Mouse (Mus musculus) cerebellum, adult 9-11 months (tissue): ENCODE data around the gene Als2cl.

Experiments
- DNase-seq: peaks from one replicate; pipeline ENCODE4 v3.0.0; 2022

Als2cl gene

DNA sequence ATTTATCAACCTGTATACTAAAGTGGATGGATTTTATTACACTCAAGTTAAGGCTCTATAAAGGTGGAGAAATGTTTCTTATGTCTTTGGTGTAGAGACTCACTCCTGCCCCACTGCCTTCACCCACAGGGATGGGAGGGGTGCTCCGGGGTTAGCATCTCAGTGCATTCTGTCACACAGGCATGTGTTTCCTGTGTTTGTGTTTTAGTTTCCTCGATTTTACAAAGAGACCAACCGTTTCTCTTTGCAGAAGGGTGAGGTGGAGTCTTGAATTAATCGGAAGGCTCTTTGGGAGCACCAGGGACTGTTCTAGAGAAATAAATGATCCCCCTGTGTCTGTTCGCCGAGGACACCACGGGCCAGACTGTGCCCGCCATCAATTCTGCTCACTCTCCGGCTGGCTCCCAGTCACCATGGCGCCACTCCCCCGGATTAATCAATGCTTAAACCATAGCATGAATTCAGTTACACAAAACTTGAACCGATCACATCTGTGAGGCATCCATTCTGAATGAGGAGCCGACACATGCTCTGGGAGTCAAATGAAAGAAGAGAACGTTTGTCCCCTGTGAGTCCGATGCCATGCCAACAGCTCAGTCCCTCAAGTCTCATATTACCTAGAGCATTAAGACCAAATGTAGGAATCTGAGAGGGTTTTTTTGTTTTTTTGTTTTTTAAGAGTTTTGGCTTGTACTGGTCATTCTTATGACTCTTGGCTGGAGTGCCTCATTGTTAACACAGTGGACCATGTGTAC is 41.2 kb downstream of the Als2cl start:
- DNase-seq = no peak

DNA sequence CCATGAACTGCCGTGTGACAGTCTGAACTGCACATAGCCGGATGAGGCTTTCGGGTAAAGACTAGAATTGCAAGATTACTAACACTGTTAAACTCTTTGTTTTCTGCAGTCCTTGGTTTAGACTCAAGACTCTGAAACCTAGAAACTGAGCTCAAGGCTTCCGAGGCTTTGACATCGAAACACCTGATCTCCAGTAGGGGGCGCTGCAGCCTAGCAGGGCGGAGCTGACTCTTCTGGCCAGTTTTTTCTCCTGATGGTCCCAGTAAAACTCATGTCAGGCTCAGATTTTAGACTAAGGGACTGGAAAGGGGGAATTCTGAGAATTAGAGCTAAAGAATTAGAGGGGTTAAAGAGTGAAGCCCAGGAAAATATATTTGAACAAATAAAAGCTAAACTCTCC is 43.1 kb downstream of the Als2cl start:
- DNase-seq = no peak

DNA sequence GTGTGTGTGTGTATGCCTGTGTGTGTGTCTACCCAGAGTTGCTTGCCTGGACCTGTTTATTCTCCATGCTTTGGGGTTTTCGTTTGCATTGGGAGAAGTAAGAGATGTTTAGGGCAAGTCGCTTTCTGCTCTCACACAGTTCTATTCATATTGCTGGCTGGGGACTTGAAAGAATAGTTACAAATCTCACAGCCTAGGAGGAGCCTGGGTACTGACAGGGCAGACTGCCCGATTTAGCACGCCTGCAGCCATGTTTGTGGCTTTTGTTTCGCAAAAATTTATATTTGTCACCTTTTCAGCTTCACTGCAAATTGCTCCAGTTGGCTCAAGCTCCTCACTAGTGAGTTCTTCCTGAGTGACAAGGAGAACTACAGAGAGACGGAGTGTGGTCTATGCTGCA is 51.9 kb downstream of the Als2cl start:
- no peak for DNase-seq

DNA sequence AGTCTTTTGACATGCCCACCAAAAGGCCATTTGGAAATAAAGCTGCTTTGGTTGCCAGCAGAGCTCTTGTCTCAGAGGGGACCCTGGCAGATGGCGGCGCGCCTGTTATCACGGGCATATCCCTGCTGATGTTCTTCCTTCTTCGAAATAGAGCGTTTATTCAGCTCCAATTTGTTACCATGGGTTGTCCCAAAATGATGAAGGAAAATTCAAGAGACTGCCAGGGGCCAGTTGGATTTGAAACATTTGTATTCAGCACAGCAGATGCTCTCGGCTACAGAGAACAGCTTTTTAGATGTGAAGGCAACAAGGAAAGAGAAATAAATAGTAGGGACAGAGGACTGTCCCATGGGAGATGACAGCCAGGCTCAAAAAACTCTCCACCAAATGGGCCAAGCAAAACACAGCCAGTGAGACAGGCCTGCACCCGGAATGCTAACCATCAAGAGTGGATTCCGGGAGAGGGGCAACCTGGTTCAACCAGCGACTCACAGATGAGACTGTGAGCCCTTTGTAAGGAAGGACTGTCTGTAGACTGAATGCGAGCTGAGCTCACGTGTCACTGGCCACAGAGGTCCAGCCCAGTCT is 54.3 kb downstream of the Als2cl start:
- peak; percentile 59 for DNase-seq

DNA sequence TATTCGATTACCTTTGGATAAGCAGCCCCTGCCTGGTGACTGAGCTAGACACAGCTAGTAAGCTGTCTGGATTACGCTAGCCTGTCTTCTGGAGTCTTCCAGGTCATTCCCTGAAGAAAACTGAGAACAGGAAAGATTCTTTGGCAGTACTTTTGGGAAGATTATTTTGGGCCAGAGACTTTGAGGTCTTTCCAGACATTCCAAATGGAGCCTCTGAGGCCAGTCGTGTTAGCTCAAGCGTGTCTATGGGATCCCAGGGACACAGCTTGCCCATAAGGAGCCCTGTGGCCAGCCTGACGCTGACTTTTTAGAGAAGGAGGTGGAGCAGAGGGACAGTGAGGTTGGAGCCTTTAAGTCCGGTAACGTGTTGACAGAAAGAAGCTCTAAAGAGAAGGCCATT is 56.3 kb downstream of the Als2cl start:
- no peak for DNase-seq

DNA sequence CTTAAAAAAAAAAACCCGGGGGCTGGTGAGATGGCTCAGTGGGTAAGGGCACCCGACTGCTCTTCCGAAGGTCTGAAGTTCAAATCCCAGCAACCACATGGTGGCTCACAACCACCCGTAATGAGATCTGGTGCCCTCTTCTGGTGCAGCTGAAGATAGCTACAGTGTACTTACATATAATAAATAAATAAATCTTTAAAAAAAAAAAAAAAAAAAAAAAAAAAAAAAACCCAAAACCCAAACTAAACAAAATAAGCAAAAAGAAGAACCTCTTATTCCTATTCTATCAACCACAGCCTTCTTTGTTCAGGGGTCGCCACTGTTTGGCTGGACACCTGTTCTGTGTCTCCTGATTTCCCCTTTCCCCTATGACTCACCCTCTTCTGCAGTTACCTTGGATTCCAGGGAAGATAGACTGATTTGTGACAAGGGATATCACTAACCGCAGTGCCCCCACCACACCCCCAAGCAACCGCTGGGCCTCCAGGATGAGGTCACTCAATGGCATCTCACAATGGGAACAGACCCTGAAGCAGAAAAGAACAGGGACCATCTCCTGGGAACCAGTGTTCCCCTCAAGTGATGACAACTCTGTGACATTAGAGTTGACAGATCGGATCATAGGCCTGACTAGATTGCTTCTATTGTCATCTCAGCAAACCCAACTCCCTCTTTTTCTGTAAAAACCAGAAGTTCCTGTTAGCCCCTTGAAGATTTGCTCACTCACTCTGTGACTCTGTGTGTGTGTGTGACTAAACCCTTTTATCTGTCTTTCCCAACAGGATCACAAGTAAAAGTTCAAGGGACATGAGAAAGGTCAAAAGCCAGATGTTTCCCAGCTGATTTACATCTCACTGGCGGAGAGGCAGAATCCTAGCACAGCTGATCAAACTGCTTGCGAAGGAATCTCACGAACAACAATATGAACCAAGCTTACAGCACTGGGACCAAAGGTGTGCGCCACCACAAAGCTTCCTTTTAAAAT is 58.1 kb downstream of the Als2cl start:
- no peak for DNase-seq

DNA sequence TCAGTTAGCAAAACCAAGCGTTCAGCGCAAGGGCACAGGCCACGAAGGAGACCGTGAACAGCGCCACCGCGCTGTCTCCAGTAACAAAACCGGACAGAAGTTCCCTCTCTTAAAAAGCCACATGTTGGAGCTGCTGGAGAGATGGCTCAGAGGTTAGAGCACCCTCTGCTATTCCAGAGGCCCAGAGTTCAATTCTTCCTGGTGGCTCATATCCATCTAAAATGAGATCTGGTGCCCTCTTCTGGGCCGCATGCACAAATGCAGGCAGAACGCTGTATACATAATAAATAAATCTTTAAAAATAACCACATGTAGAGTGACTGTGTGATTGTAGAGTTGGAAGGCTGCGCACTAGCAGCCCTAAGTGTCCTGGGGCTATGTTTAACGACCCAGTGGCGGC is 64.6 kb downstream of the Als2cl start:
- no peak for DNase-seq

DNA sequence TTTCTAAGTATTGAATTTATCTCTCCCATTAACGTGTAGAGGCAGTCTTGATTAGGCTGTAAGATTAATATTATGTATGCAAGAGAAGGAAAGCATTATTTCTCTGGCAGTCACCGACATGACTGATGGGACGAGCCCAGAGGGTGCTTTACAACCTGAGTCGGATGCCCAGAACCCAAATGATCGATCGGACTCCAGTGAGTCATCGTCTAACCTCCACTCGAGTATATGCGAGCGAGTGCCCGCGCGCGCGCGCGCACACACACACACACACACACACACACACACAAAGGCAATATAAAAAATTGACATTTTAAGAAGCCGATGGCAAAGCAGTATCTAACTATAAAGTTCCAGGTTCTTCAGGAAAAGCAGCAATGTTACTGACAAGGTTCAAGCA is 65.7 kb downstream of the Als2cl start:
- no peak for DNase-seq

DNA sequence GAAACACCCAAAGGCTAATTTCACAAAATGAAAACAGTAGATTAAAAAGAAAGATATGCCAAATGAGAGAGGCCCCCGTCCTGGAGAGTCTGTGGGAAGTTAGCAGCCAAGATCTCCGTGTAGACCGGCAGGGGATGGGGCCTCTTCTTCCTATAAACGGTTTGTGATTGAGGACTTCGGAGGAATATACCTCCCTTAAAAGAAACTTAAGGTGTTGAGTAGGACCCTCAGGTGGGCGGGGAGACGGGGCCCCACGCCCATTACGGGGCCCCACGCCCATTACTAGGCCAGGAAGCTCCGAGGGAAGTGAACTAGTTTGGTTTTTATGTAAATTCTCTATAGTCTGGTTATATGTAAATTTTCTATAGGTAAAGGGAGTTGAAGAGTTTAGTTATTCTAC is 66.3 kb downstream of the Als2cl start, which contains the start of gene Tdgf1:
Gene Tdgf1 (minus strand): TSS at position 233 of the 400 bp plus-strand sequence.
- DNase-seq = no peak

DNA sequence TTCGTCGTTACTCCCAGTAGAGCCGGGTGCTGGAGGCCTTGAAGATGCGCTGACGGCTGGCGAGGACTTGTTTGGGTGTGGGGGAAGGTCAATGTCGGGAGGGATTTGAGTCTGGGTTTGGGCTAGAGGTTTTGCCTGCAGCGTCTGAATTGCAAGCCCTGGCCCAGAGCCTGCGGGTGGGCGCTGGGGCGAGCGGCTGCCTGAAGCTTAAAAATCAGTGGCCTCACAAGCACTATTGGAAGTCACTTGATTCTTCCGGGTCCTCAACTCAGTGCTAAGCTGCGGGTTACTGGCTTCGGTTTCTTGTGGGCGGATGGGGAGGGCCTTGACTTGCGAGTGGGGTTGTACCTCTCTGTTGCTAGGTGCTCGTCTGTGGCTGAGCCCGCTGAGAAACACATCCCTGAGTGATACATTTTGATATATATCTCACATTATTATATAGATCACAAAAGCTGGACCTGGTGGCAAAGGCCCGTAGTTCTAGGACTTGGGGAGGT is 66.9 kb downstream of the Als2cl start:
- no peak for DNase-seq

DNA sequence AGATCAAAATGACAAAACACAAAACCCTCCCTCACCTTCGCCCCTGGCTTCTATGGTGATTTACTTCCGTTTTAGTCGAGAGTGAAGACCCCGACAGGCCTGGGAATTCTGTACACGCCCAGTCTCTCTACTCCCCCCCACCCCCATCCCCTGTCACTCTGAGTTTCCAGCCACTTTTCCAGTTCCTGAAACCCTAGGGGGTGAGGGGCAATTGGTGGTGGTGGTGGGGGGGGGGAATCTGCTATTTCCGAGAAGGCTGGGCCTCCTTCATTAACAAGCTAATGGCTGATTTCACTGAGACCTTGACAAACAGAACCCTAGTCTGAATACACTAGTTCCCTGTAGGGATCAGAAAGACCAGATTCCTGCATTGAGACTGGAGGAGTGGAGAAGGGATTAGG is 67.6 kb downstream of the Als2cl start:
- DNase-seq = no peak

DNA sequence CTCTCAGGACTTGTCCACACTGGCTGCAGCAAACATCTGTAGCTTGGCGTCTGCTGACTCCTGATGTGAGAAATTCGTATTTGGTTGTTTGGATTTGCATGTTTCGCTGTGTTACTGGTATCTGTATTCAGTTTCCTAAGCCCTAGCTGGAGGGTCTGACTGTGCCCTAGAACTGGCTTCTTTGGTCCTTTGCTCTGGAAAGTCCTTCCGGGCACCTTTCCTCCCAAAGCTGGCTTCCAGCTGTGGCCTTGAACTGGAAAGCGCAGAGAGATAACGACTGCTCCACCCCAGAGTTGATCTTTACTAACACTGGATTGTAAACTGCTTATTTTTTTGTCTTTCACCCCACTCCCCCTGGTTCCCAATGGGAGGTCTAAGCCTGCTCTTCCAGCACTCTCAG is 68.2 kb downstream of the Als2cl start:
- DNase-seq = no peak

DNA sequence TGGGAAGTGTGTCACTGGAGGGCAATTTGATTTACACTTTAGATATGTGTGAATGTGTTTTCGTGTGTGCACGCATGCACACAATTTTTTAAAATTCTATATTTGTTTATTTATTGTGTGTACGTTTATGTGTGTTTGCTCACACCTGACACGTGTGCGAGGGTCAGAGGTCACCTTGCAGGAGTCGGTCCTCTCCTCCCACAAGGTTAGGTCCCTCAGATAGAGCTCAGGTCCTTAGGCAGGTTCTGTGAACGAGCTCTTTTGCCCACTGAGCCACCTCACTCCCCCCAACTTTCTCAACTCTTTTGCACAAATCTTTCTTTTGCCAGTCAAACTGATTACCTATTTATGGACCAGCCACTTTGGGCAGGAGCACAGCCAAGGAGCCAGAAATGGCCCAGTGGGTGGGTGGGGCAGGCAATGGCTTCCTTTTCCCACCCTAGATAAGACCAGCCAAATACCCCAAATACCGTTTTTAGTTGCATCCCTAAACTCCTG is 69.2 kb downstream of the Als2cl start:
- no peak for DNase-seq

DNA sequence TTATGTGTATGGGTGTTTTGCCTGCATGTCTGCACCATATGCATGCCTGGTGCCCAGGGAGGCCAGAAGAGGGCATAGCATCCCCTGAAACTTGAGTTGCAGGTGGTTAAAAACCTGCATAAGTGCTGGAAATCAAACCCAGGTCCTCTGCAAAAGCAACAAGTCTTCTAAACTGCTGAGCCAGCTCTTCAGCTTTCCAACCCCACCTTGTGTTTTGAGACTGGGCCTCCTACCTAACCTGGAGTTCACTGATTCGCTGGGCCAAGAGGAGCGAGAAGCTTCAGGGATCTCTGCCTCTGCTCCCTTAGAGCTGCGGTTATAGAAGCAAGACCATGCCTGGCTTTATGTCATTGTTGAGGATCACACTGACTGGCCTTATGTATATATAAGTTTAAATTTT is 70.4 kb downstream of the Als2cl start:
- DNase-seq = no peak
